Mouse (Mus musculus) MEL (cell line): ENCODE data around the gene Tmem132d.

Source experiments
- CTCF ChIP-seq, 3 experiments: IDR thresholded peaks in 2 of 3; conservative IDR thresholded peaks in 1 of 3; 2 replicates each; pipeline ENCODE4 v1.5.1; 2011 to 2012; ENCODE audit warnings: low read length in 3 of 3, low read depth in 2 of 3, mild to moderate bottlenecking in 2 of 3, improper control_type of control experiment in 1 of 3, inconsistent platforms in 1 of 3, mixed read lengths in 1 of 3, moderate library complexity in 1 of 3; ENCODE audit not compliant: control insufficient read depth in 1 of 3, insufficient read depth in 1 of 3, poor library complexity in 1 of 3, severe bottlenecking in 1 of 3
- MAFK ChIP-seq: IDR thresholded peaks from 2 replicates; pipeline ENCODE4 v1.6.1; 2011; ENCODE audit warnings: low read depth, mild to moderate bottlenecking, low read length, improper control_type of control experiment, borderline replicate concordance
- POLR2A ChIP-seq, 2 experiments: IDR thresholded peaks; 2 replicates each; pipeline ENCODE4 v1.6.1; 2011 to 2012; ENCODE audit warnings: low read length in 2 of 2, mild to moderate bottlenecking in 2 of 2, control low read depth in 1 of 2, improper control_type of control experiment in 1 of 2, low read depth in 1 of 2, moderate library complexity in 1 of 2; ENCODE audit not compliant: control insufficient read depth in 1 of 2, insufficient read depth in 1 of 2, poor library complexity in 1 of 2
- UBTF ChIP-seq: IDR thresholded peaks from 2 replicates; pipeline ENCODE4 v1.6.1; 2012; ENCODE audit warnings: low read depth, mild to moderate bottlenecking, inconsistent platforms, low read length, improper control_type of control experiment, moderate library complexity, borderline replicate concordance; ENCODE audit not compliant: insufficient read depth
- USF2 ChIP-seq, 2 experiments: IDR thresholded peaks; 2 replicates each; pipeline ENCODE4 v1.6.1; 2011 to 2012; ENCODE audit warnings: improper control_type of control experiment in 2 of 2, low read length in 2 of 2, borderline replicate concordance in 1 of 2, inconsistent platforms in 1 of 2, low read depth in 1 of 2, mild to moderate bottlenecking in 1 of 2; ENCODE audit not compliant: insufficient read depth in 1 of 2

GRCm38 (mm10) chr5:127914157-127914556, 518.7 kb downstream of the Tmem132d start:
- TF ChIP-seq USF2 (IDR thresholded peaks at IDR 0.05; ENCODE audit: borderline replicate concordance in 1 of 2, insufficient read depth in 1 of 2, low read depth in 1 of 2, low read length in 2 of 2) (no peak), UBTF (no peak), MAFK (no peak), POLR2A (IDR thresholded peaks at IDR 0.05; ENCODE audit: control insufficient read depth in 1 of 2, insufficient read depth in 1 of 2, low read depth in 1 of 2, low read length in 2 of 2, poor library complexity in 1 of 2) (no peak), CTCF (IDR thresholded peaks at IDR 0.05 in 2 of 3, conservative IDR thresholded peaks at IDR 0.05 in 1 of 3; ENCODE audit: control insufficient read depth in 1 of 3, insufficient read depth in 1 of 3, low read depth in 2 of 3, low read length in 3 of 3, poor library complexity in 1 of 3, severe bottlenecking in 1 of 3) (no peak)
